Mouse (Mus musculus) CH12.LX (cell line): ENCODE results near the gene Oxa1l. TPM values are rescaled to one million over a fixed set of nuclear protein-coding genes. Genes with fewer than 3 reads are reported as not detected.

ENCODE experiments used
- DNase-seq: peaks from one replicate; pipeline ENCODE4 v3.0.0-alpha.2; 2013; ENCODE audit errors: extremely low read depth
- H3K27ac ChIP-seq: 2 replicates; pipeline ENCODE4 v1.5.1; 2012; ENCODE audit warnings: low read depth, mild to moderate bottlenecking, control low read depth, moderate library complexity; ENCODE audit not compliant: insufficient read depth
- H3K27me3 ChIP-seq: replicated peaks from 2 replicates; pipeline ENCODE3; 2012; ENCODE audit warnings: inconsistent platforms
- H3K36me3 ChIP-seq, 2 experiments: replicated peaks in 1 of 2; 2 replicates each; pipeline versions ENCODE3 to v1.6.1; 2012; ENCODE audit warnings: inconsistent platforms in 1 of 2, low read length in 1 of 2, mild to moderate bottlenecking in 1 of 2, mixed read lengths in 1 of 2, moderate library complexity in 1 of 2; ENCODE audit not compliant: control insufficient read depth in 1 of 2, insufficient read depth in 1 of 2
- H3K4me1 ChIP-seq, 2 experiments: 2 replicates each; pipeline ENCODE4 v1.6.1; 2012; ENCODE audit warnings: inconsistent platforms in 1 of 2, moderate library complexity in 1 of 2; ENCODE audit not compliant: insufficient read depth in 2 of 2, control insufficient read depth in 1 of 2
- H3K4me2 ChIP-seq: 2 replicates; pipeline ENCODE4 v1.6.1; 2012; ENCODE audit warnings: low read depth, mild to moderate bottlenecking, control low read depth; ENCODE audit not compliant: poor library complexity, insufficient read depth, severe bottlenecking
- H3K4me3 ChIP-seq, 3 experiments: fragments of 150-350 bp in 1 of 3; sonication (generic) in 1 of 3; replicated peaks in 1 of 3; 2 replicates each; pipeline versions ENCODE3 to v1.5.1; 2011 to 2012; ENCODE audit warnings: low read depth in 2 of 3, low read length in 2 of 3, mild to moderate bottlenecking in 2 of 3, moderate library complexity in 2 of 3, control low read depth in 1 of 3, improper control_type of control experiment in 1 of 3, inconsistent platforms in 1 of 3, mixed read lengths in 1 of 3; ENCODE audit not compliant: poor library complexity in 1 of 3
- H3K79me2 ChIP-seq: replicated peaks from 2 replicates; pipeline ENCODE4 v1.6.1; 2012; ENCODE audit warnings: mild to moderate bottlenecking, moderate library complexity; ENCODE audit not compliant: control insufficient read depth, poor library complexity, insufficient read depth, severe bottlenecking; ENCODE audit errors: extremely low read depth
- H3K9ac ChIP-seq: 2 replicates; pipeline ENCODE4 v1.6.1; 2012; ENCODE audit warnings: low read depth, mild to moderate bottlenecking, control low read depth, moderate library complexity; ENCODE audit not compliant: insufficient read depth
- H3K9me3 ChIP-seq: replicated peaks from 2 replicates; pipeline ENCODE3; 2012; ENCODE audit warnings: low read length, inconsistent platforms, mixed read lengths
- CTCF ChIP-seq, 2 experiments: IDR thresholded peaks in 1 of 2; conservative IDR thresholded peaks in 1 of 2; 2 replicates each; pipeline ENCODE4 v1.5.1; 2011 to 2012; ENCODE audit warnings: low read depth in 2 of 2, low read length in 2 of 2, improper control_type of control experiment in 1 of 2, inconsistent platforms in 1 of 2, mild to moderate bottlenecking in 1 of 2, moderate library complexity in 1 of 2
- HCFC1 ChIP-seq: IDR thresholded peaks from 2 replicates; pipeline ENCODE4 v1.6.1; 2012; ENCODE audit warnings: low read depth, mild to moderate bottlenecking, inconsistent platforms, low read length, improper control_type of control experiment
- KAT2A ChIP-seq: IDR thresholded peaks from 2 replicates; pipeline ENCODE4 v1.6.1; 2012; ENCODE audit warnings: low read length, improper control_type of control experiment, inconsistent platforms; ENCODE audit not compliant: insufficient replicate concordance
- MAX ChIP-seq: IDR thresholded peaks from 2 replicates; pipeline ENCODE4 v1.6.1; 2011; ENCODE audit warnings: low read length, improper control_type of control experiment
- MAZ ChIP-seq: IDR thresholded peaks from 2 replicates; pipeline ENCODE4 v1.6.1; 2012; ENCODE audit warnings: low read depth, mild to moderate bottlenecking, inconsistent platforms, low read length, improper control_type of control experiment, moderate library complexity
- MXI1 ChIP-seq: IDR thresholded peaks from 2 replicates; pipeline ENCODE4 v1.6.1; 2011; ENCODE audit warnings: mild to moderate bottlenecking, low read depth, low read length, improper control_type of control experiment
- NELFE ChIP-seq: IDR thresholded peaks from 2 replicates; pipeline ENCODE4 v1.6.1; 2011; ENCODE audit warnings: low read depth, low read length, improper control_type of control experiment
- POLR2A ChIP-seq: IDR thresholded peaks from 2 replicates; pipeline ENCODE4 v1.6.1; 2011; ENCODE audit warnings: low read depth, mild to moderate bottlenecking, improper control_type of control experiment, low read length
- RAD21 ChIP-seq: IDR thresholded peaks from 2 replicates; pipeline ENCODE4 v1.6.1; 2011; ENCODE audit warnings: low read depth, mild to moderate bottlenecking, low read length, improper control_type of control experiment, moderate library complexity
- RCOR1 ChIP-seq: conservative IDR thresholded peaks from 2 replicates; pipeline ENCODE4 v1.6.1; 2012; ENCODE audit warnings: low read depth, mild to moderate bottlenecking, inconsistent platforms, low read length, improper control_type of control experiment
- SIN3A ChIP-seq: IDR thresholded peaks from 2 replicates; pipeline ENCODE4 v1.6.1; 2012; ENCODE audit warnings: low read length, improper control_type of control experiment, inconsistent platforms
- SMC3 ChIP-seq: IDR thresholded peaks from 2 replicates; pipeline ENCODE4 v1.6.1; 2011; ENCODE audit warnings: low read depth, low read length, improper control_type of control experiment
- TBP ChIP-seq: conservative IDR thresholded peaks from 2 replicates; pipeline ENCODE4 v1.6.1; 2011; ENCODE audit warnings: low read depth, low read length, improper control_type of control experiment
- TCF12 ChIP-seq: IDR thresholded peaks from 2 replicates; pipeline ENCODE4 v1.6.1; 2014; ENCODE audit warnings: low read depth, mild to moderate bottlenecking, inconsistent platforms, low read length, improper control_type of control experiment
- UBTF ChIP-seq: IDR thresholded peaks from 2 replicates; pipeline ENCODE4 v1.6.1; 2012; ENCODE audit warnings: low read depth, mild to moderate bottlenecking, inconsistent platforms, low read length, improper control_type of control experiment, moderate library complexity
- USF1 ChIP-seq: IDR thresholded peaks from 2 replicates; pipeline ENCODE4 v1.6.1; 2014; ENCODE audit warnings: low read depth, mild to moderate bottlenecking, inconsistent platforms, low read length, improper control_type of control experiment
- ZC3H11A ChIP-seq: IDR thresholded peaks from 2 replicates; pipeline ENCODE4 v1.6.1; 2012; ENCODE audit warnings: low read depth, mild to moderate bottlenecking, inconsistent platforms, low read length, improper control_type of control experiment
- ZKSCAN1 ChIP-seq: IDR thresholded peaks from 2 replicates; pipeline ENCODE4 v1.6.1; 2012; ENCODE audit warnings: low read depth, inconsistent platforms, low read length, improper control_type of control experiment, borderline replicate concordance
- ZNF384 ChIP-seq: IDR thresholded peaks from 2 replicates; pipeline ENCODE4 v1.6.1; 2012; ENCODE audit warnings: low read depth, low read length, improper control_type of control experiment, inconsistent platforms
- dilution Hi-C: fragments of 300-500 bp; cut with MboI; formaldehyde crosslinking; loops from 2 replicates; pipeline ENCODE4 v1.14.3; 2020; ENCODE audit warnings: low sequenced_read_pairs; ENCODE audit not compliant: extremely low pct_unique_long_range_greater_than_20kb, extremely low pct_ligation_motif_present
- in situ Hi-C: fragments of 300-500 bp; cut with MboI; formaldehyde crosslinking; loops from 3 replicates; pipeline ENCODE4 v1.14.3; 2019; ENCODE audit warnings: low sequenced_read_pairs, low pct_ligation_motif_present, low pct_unique_long_range_greater_than_20kb, mixed read lengths
- polyA plus RNA-seq: library from polyadenylated mRNA; unstranded; fragments of >175 nt; gene quantifications from 2 replicates; pipeline ENCODE4 v1.2.1, GENCODE M21; 2012; ENCODE audit warnings: low read depth; ENCODE audit not compliant: insufficient read length
- total RNA-seq, 2 experiments: library from RNA; depleted of rRNA; stranded (reverse); fragments of 300-350 nt in 1 of 2; fragments of >200 nt in 1 of 2; gene quantifications; 2 replicates each; pipeline ENCODE4 v1.2.3; 2012 to 2014

Oxa1l gene
- total and polyA plus RNA-seq, 3 experiments, result 34.7 to 111 (median 38.8) TPM

DNA sequence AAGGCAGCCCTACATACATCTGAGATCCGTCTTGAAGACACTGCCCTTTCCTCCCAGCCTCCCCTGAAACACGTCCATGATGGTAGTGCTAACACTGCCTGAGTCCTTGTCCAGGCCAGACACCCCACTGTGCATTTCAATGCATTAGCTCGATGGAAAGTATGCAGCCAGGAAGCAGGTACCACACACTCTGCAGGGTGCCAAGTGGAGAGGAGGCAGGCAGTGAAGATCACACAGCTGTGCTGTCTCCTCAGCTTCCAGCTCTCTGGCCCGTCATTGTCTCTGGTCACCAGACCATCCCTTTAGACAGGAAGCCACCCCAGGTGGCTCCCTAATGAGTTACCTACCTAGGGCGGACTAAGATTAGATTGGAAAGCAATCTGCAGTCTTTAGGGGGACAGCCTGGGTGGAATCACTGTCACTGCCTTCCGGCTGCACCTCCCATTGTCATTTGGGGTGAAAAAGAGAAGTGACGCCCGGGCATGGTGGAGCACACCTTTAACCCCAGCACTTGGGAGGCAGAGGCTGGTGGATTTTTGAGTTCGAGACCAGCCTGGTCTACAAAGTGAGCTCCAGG is 51.5 kb downstream of the Oxa1l start:
- Histone ChIP-seq H3K27ac (peak overlapping the region; percentile 69), H3K79me2 (peaks cover 27% of the 10 kb centered on the region), H3K4me3 (peak overlapping the region in 1 of 3 experiments; percentile 37), H3K9ac (no peak overlapping the region), H3K27me3 (no peaks in the 10 kb centered on the region), H3K4me2 (peak overlapping the region; percentile 48; the same call in 1 of the 2 replicates), H3K36me3 (peaks cover 3 to 5% of the 10 kb centered on the region in 2 experiments), H3K4me1 (peaks cover 5 to 66% of the 10 kb centered on the region in 2 experiments), H3K9me3 (no peaks in the 10 kb centered on the region)
- DNase-seq, result peak; percentile 41
- in situ Hi-C loops (loop anchor here (25.0 kb wide), 1 partner anchor 350 kb away; no protein-coding TSS in a partner anchor), dilution Hi-C loops (no loop called here)
- 0 out of 2 replicates have a peak, but pooled peaks have one; percentile 30 for TF ChIP-seq TBP
- no peak for TF ChIP-seq MAZ
- no peak for TF ChIP-seq KAT2A
- TF ChIP-seq POLR2A, result peak; percentile 15; the same call in 1 of the 2 replicates

- Histone ChIP-seq H3K27ac (peak overlapping the region; percentile 35), H3K4me2 (peak overlapping the region; percentile 95), H3K9me3 (no peaks in the 10 kb centered on the region), H3K9ac (peak overlapping the region; percentile 49), H3K4me1 (peaks cover 3 to 72% of the 10 kb centered on the region in 2 experiments), H3K36me3 (peaks cover 2 to 3% of the 10 kb centered on the region in 2 experiments), H3K79me2 (peaks cover 22% of the 10 kb centered on the region), H3K4me3 (peak overlapping the region; percentile 29 to 73 (median 36)), H3K27me3 (no peaks in the 10 kb centered on the region)
- DNase-seq, result peak; percentile 55
- in situ Hi-C loops (loop anchor here (25.0 kb wide), 1 partner anchor 350 kb away; no protein-coding TSS in a partner anchor), dilution Hi-C loops (no loop called here)
- TF ChIP-seq TCF12 (no peak), RCOR1 (no peak), SIN3A (0 out of 2 replicates have a peak, but pooled peaks have one; percentile 44), UBTF (no peak), NELFE (no peak), ZC3H11A (no peak), CTCF (conservative IDR thresholded peaks at IDR 0.05 in 1 of 2, IDR thresholded peaks at IDR 0.05 in 1 of 2; ENCODE audit: low read depth in 2 of 2, low read length in 2 of 2) (peak; percentile 85 to 92), RAD21 (peak; percentile 80), ZKSCAN1 (no peak), MXI1 (0 out of 2 replicates have a peak, but pooled peaks have one; percentile 57), TBP (no peak), POLR2A (no peak), HCFC1 (peak; percentile 23; the same call in 1 of the 2 replicates), SMC3 (peak; percentile 58), USF1 (no peak), ZNF384 (no peak), MAX (no peak)
Observed at GRCm38 (mm10) chr14:54412629-54413170, 52.1 kb downstream of the Oxa1l start.
